Mouse (Mus musculus): Measurements from ENCODE around the gene Fsd1. TPM values are rescaled to one million over a fixed set of nuclear protein-coding genes. Genes with fewer than 3 reads are reported as not detected.

Fsd1 gene
- total RNA-seq, 2 experiments from 2014 or later: 0.31 TPM; not detected in 1

DNA sequence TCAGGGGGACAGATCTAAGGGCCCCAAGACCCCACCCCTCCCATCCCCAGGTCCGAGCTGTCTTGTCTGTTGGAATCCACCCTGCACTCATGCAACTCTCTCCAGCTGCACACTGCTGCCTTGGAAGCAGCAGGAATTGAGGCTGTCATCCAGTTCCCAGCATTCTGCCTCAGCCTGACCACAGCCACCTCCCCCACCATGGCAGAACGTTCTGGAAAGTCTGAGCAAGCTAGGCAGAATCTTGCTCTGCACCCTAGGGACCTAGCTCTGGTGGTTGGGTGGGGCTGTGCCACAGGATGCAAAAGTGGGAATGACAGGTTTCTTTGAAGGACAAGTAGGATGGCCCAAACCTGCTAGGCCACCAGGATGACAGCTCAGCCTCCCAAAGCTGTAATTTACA is 38.2 kb downstream of the Fsd1 start:
- DNase-seq: no peak
- intact Hi-C loops (cut with DNase I): no loop called here

DNA sequence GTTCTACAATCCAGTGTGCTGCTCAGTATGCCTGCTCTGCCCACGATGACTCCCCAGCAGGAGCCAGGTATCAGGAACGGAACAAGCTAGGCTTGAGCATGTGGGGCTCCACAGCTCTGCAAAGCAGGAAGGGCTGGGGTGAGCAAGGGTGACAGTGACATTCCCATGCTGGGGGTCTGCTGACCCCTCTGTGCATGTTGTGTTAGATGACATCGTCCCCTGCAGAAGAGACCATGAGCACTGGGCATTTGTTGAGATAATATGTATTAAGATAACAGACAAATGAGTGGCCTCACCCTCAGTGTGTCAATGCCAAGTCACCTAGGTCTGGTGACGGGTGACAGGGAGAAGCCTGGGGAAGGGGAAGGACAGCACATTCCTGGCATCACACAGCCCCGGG is 38.6 kb downstream of the Fsd1 start:
- no peak for DNase-seq
- intact Hi-C loops (cut with DNase I): no loop called here

GRCm38 (mm10) chr17:56026303-56026702 is 40.0 kb downstream of the Fsd1 start:
- no peak for DNase-seq
- intact Hi-C loops (cut with DNase I): no loop called here

DNA sequence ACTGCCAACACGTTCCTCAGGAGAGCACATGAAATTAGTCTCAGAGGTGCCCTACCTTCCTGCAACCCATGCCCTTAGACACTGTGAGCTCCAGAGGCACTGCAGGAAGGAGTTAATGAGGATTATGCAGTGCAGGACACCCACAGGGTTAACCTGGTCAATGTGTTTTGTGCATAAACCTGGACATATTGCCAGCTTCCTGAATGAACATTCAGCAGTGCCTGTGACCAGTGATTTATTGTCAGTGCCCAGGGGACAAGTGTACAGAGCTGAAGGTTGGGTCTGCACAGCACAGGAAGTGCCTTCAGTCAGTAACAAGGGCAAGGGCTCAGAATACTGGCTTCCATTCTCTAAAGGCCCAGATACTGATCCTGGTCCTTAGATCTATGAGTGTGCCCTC is 40.6 kb downstream of the Fsd1 start:
- DNase-seq: no peak
- intact Hi-C loops (cut with DNase I): no loop called here

DNA sequence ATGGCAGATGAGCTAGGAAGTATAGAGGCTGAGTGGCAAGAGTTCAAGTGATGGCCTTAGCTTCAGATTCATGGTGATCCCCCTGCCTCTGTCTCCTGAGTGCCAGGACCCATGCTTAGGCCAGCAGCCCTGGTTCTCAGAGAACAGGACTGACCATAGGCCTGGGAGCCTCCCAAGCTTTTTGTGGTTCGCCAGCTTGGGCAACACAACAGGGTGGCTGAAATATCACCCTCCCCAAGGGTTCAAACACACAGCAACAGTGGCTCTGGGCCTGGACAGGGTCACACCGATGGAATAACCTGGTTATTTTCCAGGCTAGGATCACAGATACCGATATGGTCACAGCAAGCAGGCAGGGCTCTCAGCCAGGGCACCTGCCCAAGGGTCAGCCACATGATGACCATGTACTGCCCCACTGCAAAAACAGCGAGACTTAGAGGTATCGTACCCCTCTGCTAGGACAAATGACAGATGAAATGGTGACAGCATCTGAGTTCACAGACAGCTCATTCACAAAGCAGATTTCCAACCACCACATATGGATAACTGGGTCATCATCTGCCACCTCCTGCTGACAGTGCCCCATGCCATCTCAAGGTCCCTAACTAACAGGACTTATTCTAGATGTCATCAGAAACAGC is 41.6 kb downstream of the Fsd1 start:
- intact Hi-C loops (cut with DNase I): no loop called here
- DNase-seq: no peak

GRCm38 (mm10) chr17:56030238-56030870 is 44.0 kb downstream of the Fsd1 start:
- intact Hi-C loops (cut with DNase I): no loop called here
- DNase-seq: no peak

DNA sequence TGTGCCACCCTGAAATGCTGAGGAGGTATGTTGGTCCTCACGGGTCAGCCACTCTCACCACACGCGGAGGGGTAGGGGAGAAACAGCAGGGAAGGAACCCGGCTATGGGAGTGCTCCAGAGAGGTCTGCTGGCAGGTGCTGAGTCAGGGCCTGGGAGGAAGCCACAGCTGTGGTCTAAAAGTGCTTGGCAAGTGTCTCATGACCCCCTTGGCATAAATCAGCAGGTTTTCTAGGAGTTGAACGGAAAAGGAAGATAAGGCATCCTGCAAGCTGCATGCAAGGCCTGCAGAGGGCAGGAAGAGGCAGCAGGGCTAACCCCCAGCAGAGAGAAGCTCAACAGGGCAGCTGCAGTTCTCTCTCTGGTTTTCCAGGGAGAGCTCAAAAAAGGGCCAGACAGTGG is 44.6 kb downstream of the Fsd1 start:
- intact Hi-C loops (cut with DNase I): no loop called here
- peak in 1 of 2 experiments; percentile 54 for DNase-seq

GRCm38 (mm10) chr17:56031431-56031830 is 45.1 kb downstream of the Fsd1 start:
- no peak for DNase-seq
- intact Hi-C loops (cut with DNase I): no loop called here

DNA sequence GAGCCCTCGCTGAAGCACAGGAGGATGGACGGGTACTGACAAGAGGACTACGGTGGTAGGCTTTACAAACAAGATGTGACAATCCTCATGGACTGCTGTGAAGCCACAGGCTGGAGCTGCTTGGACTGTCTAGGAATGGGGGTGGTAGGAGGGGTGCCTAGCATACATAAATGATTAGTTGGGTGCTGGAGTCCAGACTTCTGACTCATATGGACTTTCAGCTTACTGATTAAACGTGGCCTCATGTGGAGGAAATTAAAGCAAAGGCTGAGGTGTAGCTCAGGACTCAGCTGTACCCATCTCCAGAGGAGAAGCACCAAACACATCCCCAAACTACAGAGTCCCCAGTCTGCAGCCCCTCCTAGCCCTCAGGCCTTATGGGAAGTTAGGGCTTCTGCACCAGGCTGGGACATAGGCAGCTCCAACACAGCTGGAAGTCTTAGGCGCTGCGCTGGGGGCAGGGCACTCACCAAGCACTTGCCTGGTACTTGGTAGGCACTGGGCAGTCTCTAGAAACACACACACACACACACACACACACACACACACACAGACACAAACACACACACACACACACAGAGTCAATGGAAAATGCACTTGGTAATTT is 45.9 kb downstream of the Fsd1 start:
- intact Hi-C loops (cut with DNase I): no loop called here
- DNase-seq: no peak

DNA sequence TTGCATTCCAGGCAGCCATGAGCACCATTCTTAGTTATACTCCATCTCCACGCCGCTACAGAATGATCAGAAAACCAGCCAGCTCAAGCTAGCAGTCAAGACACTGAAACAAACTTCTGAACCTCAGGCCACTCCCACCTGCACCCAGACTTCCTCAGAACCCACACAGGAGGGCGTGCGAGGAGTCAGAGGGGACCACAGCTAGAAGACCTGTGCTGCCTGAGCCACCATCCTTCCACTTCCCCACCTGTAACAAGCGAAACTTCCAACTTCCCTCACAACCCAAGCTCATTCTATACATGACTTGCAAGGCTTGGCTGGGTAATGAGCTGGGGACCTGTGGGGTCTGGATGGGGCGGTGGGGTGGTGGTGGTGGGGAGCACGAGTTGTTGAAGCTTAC is 46.5 kb downstream of the Fsd1 start:
- intact Hi-C loops (cut with DNase I): no loop called here
- DNase-seq: no peak

GRCm38 (mm10) chr17:56034040-56034725 is 47.9 kb downstream of the Fsd1 start:
- DNase-seq: peak in 1 of 2 experiments; percentile 59
- intact Hi-C loops (cut with DNase I): no loop called here

GRCm38 (mm10) chr17:56034726-56035100 is 48.4 kb downstream of the Fsd1 start:
- intact Hi-C loops (cut with DNase I): no loop called here
- no peak for DNase-seq

GRCm38 (mm10) chr17:56035216-56035615 is 48.9 kb downstream of the Fsd1 start:
- intact Hi-C loops (cut with DNase I): no loop called here
- DNase-seq: no peak

DNA sequence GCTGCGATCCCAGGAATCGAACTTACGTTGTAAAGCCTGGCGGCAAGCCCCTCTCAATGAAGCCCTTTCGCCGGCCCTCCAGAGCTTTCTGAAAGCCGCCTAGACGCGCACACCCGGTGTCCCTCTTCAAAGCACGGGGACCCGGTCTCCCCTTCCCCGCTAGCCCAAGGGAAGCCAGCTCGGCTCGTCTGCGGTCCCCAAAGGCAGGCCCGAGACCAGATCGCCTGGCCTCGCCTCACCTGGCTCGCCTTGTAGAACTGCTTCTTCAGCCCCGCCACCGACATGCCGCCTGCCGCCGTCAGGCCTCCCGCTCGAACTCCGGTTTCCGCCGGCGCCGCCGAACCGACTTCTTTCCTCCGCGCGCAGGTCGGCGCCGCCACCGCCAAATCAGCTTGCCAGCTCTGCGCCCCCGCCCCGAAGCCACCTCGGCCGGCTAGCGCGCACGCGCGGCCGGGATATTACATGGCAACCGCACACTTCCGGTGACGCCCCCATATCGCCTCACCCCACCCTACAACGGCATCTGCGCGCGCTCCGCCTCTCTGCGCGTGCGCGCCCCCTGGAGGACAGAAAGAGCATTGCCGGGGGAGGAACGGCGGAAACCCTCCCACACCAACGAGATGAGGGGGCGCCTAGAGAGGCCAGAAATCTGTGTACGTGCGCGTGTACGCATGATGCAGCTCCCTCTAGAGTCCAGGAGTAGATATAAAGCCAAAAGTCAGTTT is 50.0 kb downstream of the Fsd1 start, which contains the start of gene Sh3gl1:
Gene Sh3gl1, minus strand, starts transcription at position 460 of the 725 bp plus-strand sequence.
- DNase-seq: peak; percentile 99 to 100
- intact Hi-C loops (cut with DNase I): no loop called here

DNA sequence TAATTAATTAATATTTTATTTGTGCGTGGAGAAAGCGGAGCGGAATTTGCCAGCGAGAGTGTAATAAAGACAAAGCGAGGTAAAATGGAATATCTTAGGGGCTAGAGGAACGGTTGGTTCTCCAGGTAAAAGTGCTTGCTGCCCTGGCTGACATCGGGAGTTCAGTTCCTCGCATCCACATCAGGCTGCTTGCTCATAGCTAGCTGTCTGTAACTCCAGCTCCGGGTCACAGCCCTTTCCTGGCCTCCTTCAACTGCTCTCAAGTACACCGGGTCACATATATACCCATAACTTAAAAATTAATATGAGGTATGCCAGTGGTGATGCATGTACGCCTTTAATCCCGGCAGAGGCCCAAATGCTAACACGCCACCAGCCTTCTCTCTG is 50.6 kb downstream of the Fsd1 start:
- DNase-seq: no peak
- intact Hi-C loops (cut with DNase I): no loop called here

DNA sequence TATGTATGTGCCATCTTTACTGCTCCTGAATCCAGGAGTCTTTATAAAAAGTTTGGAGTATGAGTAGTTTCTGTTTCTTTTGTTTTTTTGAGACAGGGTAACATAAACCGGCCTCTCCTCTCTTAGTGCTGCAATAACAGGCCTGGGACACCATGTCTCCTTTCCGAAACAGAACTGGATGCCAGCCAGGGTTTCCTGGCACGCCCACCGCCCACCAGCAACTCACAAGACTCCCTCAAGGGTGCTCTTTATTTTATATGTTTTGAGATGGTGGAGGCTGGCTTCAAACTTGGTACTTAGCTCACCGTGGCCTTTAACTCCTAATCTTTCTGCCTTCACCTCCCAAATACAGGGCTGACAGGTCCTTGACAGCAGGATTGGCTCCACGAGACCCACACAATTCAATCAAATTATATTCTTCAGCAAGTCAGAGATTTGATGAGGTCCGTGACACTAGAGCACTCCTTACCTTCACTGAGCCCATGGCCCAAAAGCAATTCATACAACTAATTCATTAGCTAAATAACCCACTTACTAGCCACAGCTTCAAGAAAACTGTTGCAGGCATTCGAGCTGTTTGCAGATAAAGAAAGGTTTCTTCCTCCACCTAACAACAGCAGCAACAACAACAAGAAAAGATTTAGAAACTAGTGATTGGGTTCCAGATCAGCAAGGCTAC is 52.4 kb downstream of the Fsd1 start:
- no peak for DNase-seq
- intact Hi-C loops (cut with DNase I): no loop called here

DNA sequence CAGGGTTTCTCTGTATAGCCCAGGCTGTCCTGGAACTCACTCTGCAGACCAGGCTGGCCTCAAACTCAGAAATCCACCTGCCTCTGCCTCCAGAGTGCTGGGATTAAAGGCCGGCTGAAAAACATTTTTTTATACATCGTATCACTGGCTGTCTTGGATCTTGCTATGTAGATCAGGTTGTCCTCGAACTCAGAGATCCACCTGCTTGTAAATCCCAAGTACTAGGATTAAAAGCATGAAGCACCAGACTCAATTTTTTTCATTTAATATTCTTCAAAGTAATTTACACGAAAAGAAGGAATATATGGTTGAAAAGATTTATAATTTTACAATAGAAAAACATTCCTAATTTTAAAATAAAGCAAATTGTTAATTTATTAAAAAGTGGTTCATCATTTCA is 53.0 kb downstream of the Fsd1 start:
- DNase-seq: no peak
- intact Hi-C loops (cut with DNase I): no loop called here

GRCm38 (mm10) chr17:56040030-56040856 is 53.9 kb downstream of the Fsd1 start, which contains the start of gene Chaf1a:
TSS of gene Chaf1a (plus strand) at chr17:56040439.
- peak; percentile 98 to 99 for DNase-seq
- intact Hi-C loops (cut with DNase I): loop anchor here (2.0 kb wide), 1 partner anchor 35 kb away; the partner anchor contains the start of gene Ubxn6

GRCm38 (mm10) chr17:56040857-56041163 is 54.5 kb downstream of the Fsd1 start:
- no peak for DNase-seq
- intact Hi-C loops (cut with DNase I): loop anchor here (2.0 kb wide), 1 partner anchor 34 kb away; the partner anchor contains the start of gene Ubxn6
